Mouse (Mus musculus) myocyte (in vitro differentiated cells): ENCODE measurements around the gene Xkr7.

Experiments
- CEBPB ChIP-seq: IDR thresholded peaks from 2 replicates; pipeline ENCODE4 v1.6.1; 2011; ENCODE audit warnings: mild to moderate bottlenecking, moderate library complexity; ENCODE audit not compliant: poor library complexity, insufficient read depth, severe bottlenecking
- E2F4 ChIP-seq: IDR thresholded peaks from one replicate; pipeline ENCODE4 v1.6.1; 2011; ENCODE audit warnings: mild to moderate bottlenecking, control low read depth, moderate library complexity; ENCODE audit not compliant: insufficient read depth
- MAX ChIP-seq: IDR thresholded peaks from one replicate; pipeline ENCODE4 v1.6.1; 2011; ENCODE audit warnings: low read depth, mild to moderate bottlenecking, control low read depth
- MYOD1 ChIP-seq, 3 experiments: IDR thresholded peaks; one replicate each; pipeline ENCODE4 v1.6.1; 2011; ENCODE audit warnings: control low read depth in 2 of 3, low read depth in 2 of 3, mild to moderate bottlenecking in 2 of 3, moderate library complexity in 1 of 3; ENCODE audit not compliant: insufficient read length in 2 of 3, control insufficient read depth in 1 of 3
- MYOG ChIP-seq, 3 experiments: IDR thresholded peaks; one replicate each; pipeline ENCODE4 v1.6.1; 2011; ENCODE audit warnings: control low read depth in 2 of 3, low read depth in 2 of 3, mild to moderate bottlenecking in 2 of 3; ENCODE audit not compliant: insufficient read length in 2 of 3, control insufficient read depth in 1 of 3, insufficient read depth in 1 of 3
- POLR2A ChIP-seq: IDR thresholded peaks from one replicate; pipeline ENCODE4 v1.6.1; 2011; ENCODE audit warnings: low read depth, mild to moderate bottlenecking, control low read depth, moderate library complexity; ENCODE audit not compliant: insufficient read length
- POLR2AphosphoS2 ChIP-seq: IDR thresholded peaks from one replicate; pipeline ENCODE4 v1.6.1; 2011; ENCODE audit warnings: low read depth, control low read depth; ENCODE audit not compliant: insufficient read length
- REST ChIP-seq: IDR thresholded peaks from one replicate; pipeline ENCODE4 v1.6.1; 2011; ENCODE audit warnings: mild to moderate bottlenecking, control low read depth, moderate library complexity; ENCODE audit not compliant: insufficient read depth, insufficient read length
- TCF12 ChIP-seq: IDR thresholded peaks from one replicate; pipeline ENCODE4 v1.6.1; 2011; ENCODE audit warnings: mild to moderate bottlenecking, control low read depth; ENCODE audit not compliant: poor library complexity, insufficient read depth, severe bottlenecking
- TCF3 ChIP-seq: IDR thresholded peaks from one replicate; pipeline ENCODE4 v1.6.1; 2011; ENCODE audit warnings: low read depth, control low read depth; ENCODE audit not compliant: insufficient read length
- USF1 ChIP-seq: IDR thresholded peaks from one replicate; pipeline ENCODE4 v1.6.1; 2011; ENCODE audit warnings: low read depth, mild to moderate bottlenecking, control low read depth, moderate library complexity

GRCm38 (mm10) chr2:153085556-153085955 lies 53.9 kb downstream of the Xkr7 start:
- TF ChIP-seq TCF12 (no peak), POLR2A (no peak), REST (no peak), MYOD1 (IDR thresholded peaks at IDR 0.05; ENCODE audit: control insufficient read depth in 1 of 3, insufficient read length in 2 of 3, low read depth in 2 of 3) (no peak), MAX (no peak), USF1 (no peak), CEBPB (no peak), POLR2AphosphoS2 (no peak), MYOG (IDR thresholded peaks at IDR 0.05; ENCODE audit: control insufficient read depth in 1 of 3, insufficient read depth in 1 of 3, insufficient read length in 2 of 3, low read depth in 2 of 3) (no peak), E2F4 (no peak), TCF3 (no peak)
